Mouse (Mus musculus) adrenal gland, adult 8-10 months (tissue): ENCODE measurements around the gene Tmem210. TPM values are rescaled to one million over a fixed set of nuclear protein-coding genes. Genes with fewer than 3 reads are reported as not detected.

Source experiments
- total RNA-seq, 4 experiments: library from RNA; stranded (reverse); gene quantifications; 2 replicates each; pipeline ENCODE4 v1.2.4; 2022

Tmem210 gene
- total RNA-seq, 4 experiments from 2014 or later = not detected

Other genes with a start within 250 kb of the Tmem210 start
- gene Nsmf, start 233.8 kb upstream of the Tmem210 start, total RNA-seq = 10 to 100 TPM; 41.6 to 84.4 (median 63.1) TPM
- under 1 TPM in 1 of 4 experiments, not detected in 3; 0.27 TPM for gene Entpd8, start 207.8 kb upstream of the Tmem210 start, total RNA-seq
- not detected for gene Noxa1, start 193.0 kb upstream of the Tmem210 start, total RNA-seq
- 1 to 10 TPM; 2.4 to 3.5 (median 2.7) TPM for gene Nrarp, start 107.4 kb upstream of the Tmem210 start, total RNA-seq
- 10 to 100 TPM; 27.4 to 35.0 (median 31.7) TPM for gene Tor4a, start 91.3 kb upstream of the Tmem210 start, total RNA-seq
- gene Nelfb, start 76.7 kb upstream of the Tmem210 start, total RNA-seq = 10 to 100 TPM; 59.6 to 74.9 (median 68.6) TPM
- not detected for gene Stpg3, start 73.5 kb upstream of the Tmem210 start, total RNA-seq
- gene Fam166a, start 69.4 kb upstream of the Tmem210 start, total RNA-seq = under 1 TPM in 1 of 4 experiments, not detected in 3; 0.27 TPM
- gene Tubb4b, start 63.4 kb upstream of the Tmem210 start, total RNA-seq = 100 to 1,000 TPM; 150 to 307 (median 222) TPM
- not detected for gene Slc34a3, start 53.8 kb upstream of the Tmem210 start, total RNA-seq
- gene Rnf224, start 51.4 kb upstream of the Tmem210 start, total RNA-seq = not detected
- gene Rnf208, start 45.9 kb upstream of the Tmem210 start, total RNA-seq = 10 to 100 TPM; 10.3 to 18.0 (median 12.3) TPM
- not detected for gene Cysrt1, start 45.7 kb upstream of the Tmem210 start, total RNA-seq
- gene AL732309.1, start 41.3 kb upstream of the Tmem210 start, total RNA-seq = 1 to 10 TPM; 2.2 to 8.9 (median 6.1) TPM
- 10 to 100 TPM; 28.4 to 43.0 (median 31.5) TPM for gene Tmem203, start 32.7 kb upstream of the Tmem210 start, total RNA-seq
- gene Tprn, start 25.5 kb upstream of the Tmem210 start, total RNA-seq = 10 to 100 TPM; 10.3 to 14.5 (median 11.1) TPM
- 10 to 100 TPM; 44.4 to 48.7 (median 47.0) TPM for gene Ssna1, start 15.7 kb upstream of the Tmem210 start, total RNA-seq
- 100 to 1,000 TPM in 3 of 4 experiments, 10 to 100 TPM in 1; 94.6 to 118 (median 102) TPM for gene Anapc2, start 15.7 kb upstream of the Tmem210 start, total RNA-seq
- gene Lrrc26, start 1.8 kb downstream of the Tmem210 start, total RNA-seq = not detected
- 10 to 100 TPM; 13.0 to 21.3 (median 17.8) TPM for gene Grin1, start 31.0 kb downstream of the Tmem210 start, total RNA-seq
- 10 to 100 TPM; 66.5 to 71.9 (median 67.6) TPM for gene Man1b1, start 44.2 kb downstream of the Tmem210 start, total RNA-seq
- gene Dpp7, start 68.2 kb downstream of the Tmem210 start, total RNA-seq = 10 to 100 TPM; 39.8 to 59.1 (median 45.7) TPM
- gene Uap1l1, start 77.5 kb downstream of the Tmem210 start, total RNA-seq = 10 to 100 TPM; 29.5 to 48.3 (median 31.5) TPM
- under 1 TPM in 3 of 4 experiments, not detected in 1; 0.31 to 0.71 (median 0.61) TPM for gene Sapcd2, start 84.2 kb downstream of the Tmem210 start, total RNA-seq
- gene Entpd2, start 107.7 kb downstream of the Tmem210 start, total RNA-seq = 1 to 10 TPM; 3.1 to 9.7 (median 5.1) TPM
- 100 to 1,000 TPM; 148 to 171 (median 163) TPM for gene Npdc1, start 111.2 kb downstream of the Tmem210 start, total RNA-seq
- under 1 TPM in 1 of 4 experiments, not detected in 3; 0.13 TPM for gene Fut7, start 135.1 kb downstream of the Tmem210 start, total RNA-seq
- gene Abca2, start 140.6 kb downstream of the Tmem210 start, total RNA-seq = 10 to 100 TPM; 48.9 to 73.0 (median 57.5) TPM
- gene Clic3, start 168.7 kb downstream of the Tmem210 start, total RNA-seq = not detected
- gene Paxx, start 172.9 kb downstream of the Tmem210 start, total RNA-seq = 10 to 100 TPM; 32.4 to 68.2 (median 43.4) TPM
- 10 to 100 TPM in 1 of 4 experiments, 1 to 10 TPM in 3; 3.2 to 10.5 (median 4.4) TPM for gene Ptgds, start 181.9 kb downstream of the Tmem210 start, total RNA-seq
- gene Lcn12, start 205.8 kb downstream of the Tmem210 start, total RNA-seq = not detected
- 100 to 1,000 TPM in 3 of 4 experiments, 10 to 100 TPM in 1; 82.5 to 114 (median 107) TPM for gene Fbxw5, start 212.6 kb downstream of the Tmem210 start, total RNA-seq
- 1 to 10 TPM in 3 of 4 experiments, under 1 TPM in 1; 0.70 to 2.3 (median 1.6) TPM for gene C8g, start 213.6 kb downstream of the Tmem210 start, total RNA-seq